Mouse (Mus musculus): ENCODE data around the gene Nms.

Nms gene

DNA sequence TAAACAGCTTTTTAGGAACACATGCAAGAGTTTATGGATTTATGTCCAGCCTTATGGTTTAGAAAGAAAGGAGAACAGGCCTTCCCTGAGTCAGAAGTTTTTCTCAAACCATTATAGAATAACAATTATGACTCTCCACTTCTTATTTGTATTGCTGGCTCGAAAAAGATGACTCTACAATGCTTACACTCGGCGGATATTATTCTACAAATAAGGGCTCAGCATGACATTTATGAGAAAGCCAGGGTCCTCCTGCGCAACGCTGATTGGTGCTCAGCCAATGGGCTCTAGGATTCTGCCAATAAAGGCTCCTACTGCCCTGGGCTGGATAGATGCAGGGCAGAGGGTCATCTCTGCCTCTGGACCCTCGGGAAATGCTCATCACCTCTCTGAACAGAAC is at the start of gene Nms:
Gene Nms, plus strand, starts transcription at position 301 of the 400 bp plus-strand sequence.
- DNase-seq, result no peak

DNA sequence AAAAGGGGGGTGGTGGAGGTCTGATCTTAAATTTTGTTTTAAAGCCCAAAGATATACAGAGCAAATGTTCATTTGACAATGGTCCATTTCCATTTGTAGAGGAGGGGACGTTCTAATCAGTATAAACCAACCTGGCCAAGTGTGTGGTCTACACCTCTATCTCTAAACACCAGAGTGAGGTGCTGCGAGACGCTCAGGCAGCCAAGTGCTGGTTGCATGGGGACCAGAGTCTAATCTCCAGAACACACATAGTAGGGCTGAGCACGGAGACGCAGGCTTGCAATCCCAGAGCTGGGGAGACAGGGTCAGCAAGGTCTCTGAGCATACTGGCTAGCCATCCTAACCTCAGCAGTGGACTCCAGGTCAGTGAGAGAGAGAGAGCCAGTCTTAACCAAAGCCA is 47.5 kb upstream of the Nms start:
- no peak for DNase-seq

DNA sequence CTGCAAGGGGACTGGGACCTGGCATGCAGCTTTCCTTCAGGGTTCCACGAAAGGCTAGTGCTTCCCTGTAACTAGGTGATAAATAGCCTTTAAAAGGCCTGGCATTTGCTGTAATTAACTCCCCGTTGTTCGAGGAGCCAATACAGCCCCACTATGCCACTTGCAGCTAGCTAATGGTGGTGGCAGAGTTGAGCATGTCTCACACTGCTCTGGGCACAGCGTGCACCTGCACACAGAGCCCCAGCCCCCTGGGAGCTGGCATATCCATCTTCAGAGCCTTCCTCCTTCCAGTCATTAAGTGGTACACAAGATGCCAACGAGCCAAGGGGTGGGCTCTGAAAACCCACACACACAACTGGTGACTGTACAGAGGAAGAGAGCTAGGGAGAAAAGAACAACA is 45.9 kb upstream of the Nms start:
- no peak for DNase-seq

DNA sequence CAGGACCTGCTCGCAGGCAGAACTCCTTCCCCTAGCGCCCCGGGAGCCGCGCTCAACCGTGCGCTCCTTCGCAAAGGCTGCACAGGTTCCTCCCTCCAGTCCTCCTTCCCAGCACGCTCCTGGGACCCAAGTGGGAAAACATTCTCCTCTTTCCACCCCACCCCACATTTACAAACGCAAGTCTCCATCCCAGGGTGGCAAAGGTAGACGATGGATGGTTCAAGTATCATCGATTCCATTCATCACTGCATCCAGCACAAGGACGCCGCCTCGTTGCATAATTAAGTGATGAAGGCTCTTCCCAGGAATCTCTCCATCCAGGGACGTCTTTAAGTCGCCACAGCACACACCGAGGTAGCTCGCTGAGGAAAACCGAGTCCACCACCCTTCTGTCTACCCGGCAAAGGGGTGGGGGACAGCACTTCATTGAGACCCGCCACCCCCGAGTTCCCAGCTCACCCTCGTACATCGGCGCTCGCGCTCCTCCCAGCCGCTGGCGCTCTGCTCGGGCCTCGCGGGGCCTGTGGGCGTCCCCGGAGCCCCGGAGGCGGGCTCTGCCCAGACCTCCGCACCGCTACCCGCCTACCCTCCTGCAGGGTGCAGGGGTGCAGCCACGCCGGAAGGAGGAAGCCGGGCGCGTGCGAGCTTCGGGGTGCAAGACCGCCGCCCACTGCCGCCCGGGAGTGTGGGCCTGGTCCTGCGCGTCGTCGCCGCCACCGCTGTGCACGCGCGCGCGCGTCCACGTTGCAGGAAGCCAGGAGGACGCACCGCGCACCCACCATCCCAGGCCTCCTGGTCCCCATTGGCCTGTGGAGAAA is 41.3 kb upstream of the Nms start, which contains the start of gene Chst10:
Gene Chst10, minus strand, starts transcription at position 731 of the 818 bp plus-strand sequence.
- DNase-seq, result peak; percentile 87

DNA sequence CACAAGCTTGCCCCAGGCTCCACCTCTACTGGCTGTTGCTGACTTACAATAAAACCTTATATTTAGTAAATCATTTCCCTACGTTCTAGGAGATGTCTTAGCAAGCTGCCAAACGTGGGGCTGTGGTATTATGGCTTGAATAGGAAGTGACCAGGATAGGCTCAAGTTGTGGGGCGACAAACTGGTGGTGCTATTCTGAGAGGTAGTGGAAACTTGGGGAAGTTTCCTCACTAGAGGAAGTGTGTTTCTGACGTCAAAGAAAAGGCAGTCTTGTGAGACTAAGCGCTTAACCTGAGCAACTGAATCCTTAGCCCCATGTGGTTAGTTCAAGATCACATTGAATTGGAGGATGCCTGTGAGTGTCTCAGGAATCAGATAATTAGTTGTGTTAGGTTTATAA is 36.4 kb upstream of the Nms start:
- DNase-seq, result peak; percentile 56

DNA sequence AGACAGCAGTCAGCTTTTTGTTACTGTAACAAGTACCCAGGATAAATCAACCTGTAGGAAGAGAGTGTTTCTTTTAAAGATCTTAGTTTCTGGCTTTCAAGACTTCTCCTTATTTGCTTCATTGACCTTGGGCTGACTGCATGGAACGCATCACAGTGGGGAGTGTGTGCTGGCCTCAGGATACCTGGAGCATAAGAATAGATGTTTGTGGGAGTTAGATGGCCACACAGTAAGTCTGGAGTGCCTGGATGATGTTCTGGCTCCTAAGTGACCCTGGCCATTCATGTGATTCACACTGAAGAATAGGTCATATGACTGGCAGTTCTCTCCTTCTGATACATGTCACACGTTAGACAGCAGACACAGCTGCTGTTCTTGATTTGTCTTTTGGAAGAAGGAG is 35.0 kb upstream of the Nms start:
- no peak for DNase-seq

DNA sequence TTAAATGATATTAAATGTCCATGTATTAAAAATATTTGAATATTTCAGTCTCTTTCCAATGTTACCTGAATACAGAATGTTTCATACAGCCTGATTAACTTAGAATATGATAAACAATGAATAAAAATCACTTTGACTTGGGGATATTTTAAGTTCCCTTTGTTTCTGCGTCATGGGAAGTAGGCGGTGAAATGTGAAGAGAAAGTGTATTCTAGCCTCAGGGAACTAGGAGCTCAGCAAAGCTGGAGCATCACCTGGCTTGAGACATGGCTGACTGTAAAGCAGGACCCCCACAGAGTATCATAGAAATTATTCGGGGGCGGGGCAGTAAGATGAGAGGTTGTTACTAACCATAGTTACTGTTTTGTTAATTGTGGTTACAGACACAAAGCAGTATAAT is 10.0 kb upstream of the Nms start:
- no peak for DNase-seq

DNA sequence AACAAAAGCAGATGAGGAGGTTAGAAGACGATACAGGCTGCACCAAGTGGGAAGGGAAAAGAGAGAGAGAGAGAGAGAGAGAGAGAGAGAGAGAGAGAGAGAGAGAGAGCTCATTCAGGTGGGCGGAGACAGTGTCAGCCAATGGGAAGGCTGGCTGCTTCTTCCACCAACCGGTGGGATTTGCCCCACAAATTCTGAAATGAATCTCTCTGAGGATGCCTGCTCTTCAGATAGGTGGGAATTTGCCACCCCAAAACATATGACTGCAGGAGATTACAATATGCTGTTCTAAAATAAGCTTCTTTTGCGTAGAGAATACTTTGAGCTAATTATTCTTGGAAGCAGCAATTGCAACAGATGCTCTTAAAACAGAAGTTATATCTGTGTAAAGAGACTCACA is 9.5 kb upstream of the Nms start:
- peak; percentile 39 for DNase-seq

DNA sequence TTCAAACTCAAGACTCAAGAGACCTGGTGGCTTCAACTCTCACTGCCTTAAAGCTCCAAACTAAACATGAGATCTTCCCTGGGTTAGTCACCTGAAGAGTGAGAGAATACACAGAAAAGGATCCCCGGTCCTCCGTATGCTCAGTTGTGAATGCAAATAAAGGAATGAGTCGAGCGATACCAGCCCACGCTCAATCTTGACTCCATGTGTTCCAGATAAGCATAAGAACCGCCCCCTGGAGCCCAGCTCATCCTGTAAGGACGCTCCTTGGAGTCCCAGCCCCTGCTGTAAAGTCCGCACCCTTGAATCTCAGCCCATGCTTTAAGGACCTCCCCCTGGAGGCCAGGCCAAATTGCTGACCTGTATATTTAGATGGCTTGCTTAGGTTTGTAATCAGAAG is 8.2 kb upstream of the Nms start:
- DNase-seq, result peak; percentile 57

DNA sequence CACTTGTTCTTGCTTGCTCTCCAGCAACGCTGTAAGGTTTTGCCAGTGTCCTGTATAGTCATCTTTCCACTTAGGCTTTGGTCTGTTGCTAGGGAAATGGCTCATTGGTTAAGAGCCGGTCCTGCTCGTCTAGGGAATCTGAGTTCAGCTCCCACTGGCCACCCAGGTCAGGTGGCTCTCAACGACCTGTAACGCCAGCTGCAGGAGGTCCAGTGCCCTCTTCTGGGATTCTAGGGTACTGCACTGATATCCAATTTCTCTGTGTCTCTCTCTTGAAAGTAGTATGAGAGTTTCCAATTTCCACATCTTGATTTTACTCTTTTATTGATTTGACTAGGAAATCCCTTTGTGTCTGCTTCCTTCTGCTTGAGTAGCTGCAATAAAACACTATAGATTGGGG is 4.3 kb upstream of the Nms start:
- DNase-seq, result no peak

DNA sequence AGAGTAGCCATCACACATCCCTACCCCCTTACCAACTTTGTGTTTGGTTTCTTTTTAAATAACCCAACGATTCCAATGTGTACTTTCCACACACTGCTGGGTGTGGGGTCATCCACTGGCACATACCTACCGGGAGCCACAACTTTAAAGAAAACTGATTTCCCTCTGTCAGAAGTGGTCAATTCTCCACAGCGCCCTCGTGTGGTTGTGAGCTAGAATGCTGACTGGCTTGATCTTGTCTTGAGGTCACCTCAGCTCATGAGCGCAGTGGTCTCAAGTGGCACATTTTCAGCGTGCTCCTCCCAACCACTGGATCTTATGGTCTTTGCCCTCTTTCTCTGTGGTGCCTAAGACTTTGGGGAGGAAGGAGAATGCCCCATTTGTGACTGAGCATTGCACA is 2.2 kb upstream of the Nms start:
- DNase-seq, result no peak

DNA sequence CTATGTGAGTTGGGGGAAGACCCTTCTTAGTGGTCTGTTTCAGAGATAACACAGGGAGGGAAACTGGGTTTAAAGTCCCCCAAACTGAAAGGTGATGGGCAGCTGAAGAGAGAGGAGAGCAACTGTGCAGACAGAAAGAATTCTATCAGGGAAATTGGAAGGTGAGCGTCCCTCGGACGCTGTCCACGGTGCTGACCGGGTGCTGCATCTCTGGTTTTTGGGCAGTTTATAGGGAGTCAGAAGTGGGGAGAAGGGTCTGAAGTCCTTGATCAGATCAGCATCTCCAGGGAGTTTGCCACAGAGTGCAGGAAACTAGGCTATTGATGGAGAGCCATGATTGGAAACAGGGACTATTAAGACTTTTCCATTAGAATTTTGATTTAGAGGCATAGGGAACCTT is 659 bp downstream of the Nms start:
- no peak for DNase-seq

DNA sequence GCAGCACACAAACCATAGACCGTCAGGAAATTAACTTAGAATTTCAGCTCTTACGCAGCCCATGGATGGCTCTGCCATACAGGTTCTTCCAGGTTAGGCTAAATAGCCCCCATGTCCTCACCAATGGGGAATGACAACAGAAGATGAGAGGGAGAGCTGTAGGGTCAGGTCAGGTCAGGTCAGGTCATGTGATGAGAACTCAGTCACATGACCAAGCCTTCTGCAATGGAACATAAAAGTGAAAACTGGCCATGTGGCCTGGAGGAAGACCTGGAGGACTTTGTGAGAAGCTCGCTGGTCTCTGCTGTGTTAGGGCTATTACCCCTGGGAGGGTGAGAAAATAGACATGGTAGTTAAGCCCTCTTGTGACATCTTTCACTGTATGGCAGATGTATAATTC is 17.5 kb downstream of the Nms start:
- no peak for DNase-seq

DNA sequence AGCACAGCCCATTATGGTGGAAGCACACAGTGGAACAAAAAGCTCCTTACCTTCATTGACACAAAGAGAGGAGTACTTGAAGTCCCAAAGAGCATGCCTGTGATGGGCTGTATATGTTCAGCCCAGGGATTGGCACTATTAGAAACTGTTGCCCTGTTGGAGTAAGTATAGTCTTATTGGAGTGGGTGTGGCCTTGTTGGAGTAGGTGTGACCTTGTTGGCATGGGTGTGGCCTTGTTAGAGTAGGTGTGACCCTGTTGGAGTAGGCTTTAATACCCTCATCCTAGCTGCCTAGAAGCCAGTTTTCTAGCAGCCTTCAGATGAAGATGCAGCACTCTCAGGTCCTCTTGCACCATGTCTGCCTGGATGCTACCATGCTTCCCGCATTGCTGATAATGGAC is 30.2 kb downstream of the Nms start:
- DNase-seq, result no peak

DNA sequence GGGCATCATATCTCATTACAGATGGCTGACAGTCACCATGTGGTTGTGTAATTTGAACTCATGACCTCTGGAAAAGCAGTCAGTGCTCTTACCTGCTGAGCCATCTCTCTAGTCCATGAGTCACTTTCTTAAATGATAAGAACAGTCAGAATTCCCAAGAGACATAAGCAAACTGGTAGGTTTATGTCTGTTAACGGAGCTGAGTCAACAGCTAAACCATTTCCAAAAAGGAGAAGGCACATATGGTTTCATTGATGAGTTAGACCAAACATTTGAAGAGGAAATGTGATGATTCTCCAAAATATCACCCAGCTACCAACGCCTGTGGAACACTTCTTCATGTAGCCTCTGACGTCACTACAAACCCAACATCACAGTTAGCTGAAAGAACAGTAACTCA is 32.8 kb downstream of the Nms start:
- no peak for DNase-seq

DNA sequence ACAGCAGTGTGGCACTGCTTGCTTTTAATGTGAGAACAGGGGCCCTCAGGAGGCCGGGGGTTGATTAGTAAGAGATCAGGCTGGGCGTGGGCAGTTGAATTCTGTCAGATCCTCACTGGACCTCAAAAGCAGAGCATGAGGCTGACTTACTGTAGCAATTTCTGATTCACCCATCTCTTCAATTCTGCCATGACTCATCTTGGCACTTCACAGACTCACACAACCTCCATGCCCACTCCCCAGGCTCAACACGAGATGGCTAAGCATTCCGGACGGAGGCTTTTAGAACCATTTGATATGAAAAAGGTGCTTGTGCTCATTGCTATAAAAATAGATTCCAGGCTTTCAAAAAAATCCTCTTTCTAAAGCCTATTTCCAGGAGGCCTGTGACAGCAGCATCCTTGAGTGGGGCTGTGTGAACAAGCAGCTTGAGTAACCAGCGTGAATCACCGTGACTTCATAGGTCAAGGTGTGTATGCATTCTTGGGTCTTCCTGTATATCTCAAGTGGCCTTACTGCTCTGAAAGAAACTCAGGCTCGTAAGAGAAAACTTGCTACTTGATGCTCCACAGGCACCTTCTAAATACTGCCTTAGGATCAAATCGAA is 34.1 kb downstream of the Nms start:
- DNase-seq, result no peak

DNA sequence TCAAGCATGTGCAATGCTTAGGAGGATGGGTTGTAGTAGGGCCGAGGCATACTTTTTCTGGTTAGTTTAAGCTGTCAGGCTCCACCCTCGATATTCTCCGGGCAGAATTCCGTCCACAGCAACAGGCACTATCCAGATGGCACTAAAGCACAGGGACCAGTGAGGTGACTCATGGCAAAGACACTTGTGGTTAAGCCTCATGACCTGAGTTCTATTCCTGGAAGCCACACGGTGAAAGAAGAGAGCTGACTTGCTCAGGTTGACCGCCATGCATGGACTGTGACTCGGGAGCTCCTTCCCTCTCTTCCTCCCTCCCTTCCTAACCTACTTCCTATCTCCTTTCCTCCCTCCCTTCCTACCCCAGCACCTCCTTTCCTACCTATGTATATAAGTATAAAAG is 41.0 kb downstream of the Nms start:
- no peak for DNase-seq

DNA sequence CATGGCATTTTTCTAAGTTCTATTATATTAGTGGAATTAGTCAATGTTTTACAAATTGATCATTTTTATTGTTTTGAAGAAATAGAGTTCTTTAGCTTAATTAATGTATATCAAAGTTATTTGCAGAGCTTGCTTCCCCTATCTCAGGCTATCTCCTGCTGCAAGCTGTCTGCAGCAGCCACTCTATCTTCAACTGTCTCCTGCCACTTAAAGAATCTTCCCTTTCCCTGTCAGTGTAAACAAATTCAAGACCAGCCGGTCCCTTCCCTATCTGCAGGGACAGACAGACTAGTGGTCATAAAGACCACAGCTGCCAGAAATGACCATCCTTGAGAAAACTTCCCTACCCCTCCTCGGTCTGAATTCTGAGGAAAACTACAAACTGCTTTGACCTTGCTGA is 44.9 kb downstream of the Nms start:
- DNase-seq, result no peak

DNA sequence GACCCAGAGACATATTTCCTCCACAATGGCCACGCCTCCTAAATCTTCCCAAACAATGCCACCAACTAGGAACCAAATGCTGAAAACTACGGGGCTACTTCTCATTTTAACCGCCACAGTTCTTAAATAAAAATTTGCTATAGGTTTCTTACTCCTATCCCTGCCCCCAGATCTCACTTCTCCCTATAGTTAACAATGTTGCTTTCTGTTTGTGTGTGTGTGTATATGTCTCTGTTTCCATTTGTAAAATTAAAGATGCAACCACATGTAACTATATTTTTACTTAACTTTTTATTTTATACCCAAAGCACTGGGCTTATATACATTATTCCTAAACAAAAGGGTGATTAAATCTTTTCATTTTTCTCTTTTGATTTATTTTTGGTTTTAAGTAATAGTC is 46.4 kb downstream of the Nms start, which contains the start of gene Pdcl3:
Gene Pdcl3, plus strand, starts transcription at position 301 of the 400 bp plus-strand sequence.
- no peak for DNase-seq

DNA sequence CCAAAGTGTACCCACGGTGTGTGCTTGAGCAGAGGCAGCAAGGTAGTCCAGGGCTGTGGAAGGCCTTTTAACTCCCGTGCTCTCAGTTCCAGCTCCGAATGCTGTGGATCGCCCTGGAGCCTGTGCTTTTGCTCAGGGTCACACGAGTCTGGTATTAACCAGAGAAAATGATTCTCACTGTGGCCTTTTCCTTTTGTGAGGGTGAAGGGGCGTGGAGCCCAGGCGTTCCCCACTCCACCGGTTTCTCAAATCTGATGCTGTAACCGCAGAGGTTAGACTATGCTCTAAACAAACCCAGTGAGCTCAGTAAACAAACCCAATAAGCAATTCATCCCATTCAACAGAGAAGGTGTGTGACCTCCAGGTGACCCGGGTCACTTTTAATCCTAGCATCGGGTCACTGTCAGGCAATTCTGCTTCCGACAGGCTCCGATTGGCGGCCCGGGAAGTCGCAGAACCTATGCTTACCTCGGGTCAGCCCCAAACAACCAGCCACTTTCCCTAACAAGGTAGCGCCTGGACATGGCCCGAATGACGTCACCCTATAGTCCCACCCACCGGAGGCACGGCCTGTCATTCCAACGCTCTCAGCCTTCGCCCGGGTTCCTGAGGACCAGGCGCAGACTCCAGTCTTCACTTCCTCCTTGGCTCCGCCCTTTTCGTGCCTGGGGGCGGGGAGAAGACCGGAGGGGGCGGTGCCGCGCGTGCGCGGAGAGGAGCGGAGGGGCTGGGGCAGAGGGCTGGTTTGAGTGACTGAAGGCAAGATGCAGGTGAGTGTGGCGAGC is 48.3 kb downstream of the Nms start:
- peak; percentile 97 for DNase-seq

DNA sequence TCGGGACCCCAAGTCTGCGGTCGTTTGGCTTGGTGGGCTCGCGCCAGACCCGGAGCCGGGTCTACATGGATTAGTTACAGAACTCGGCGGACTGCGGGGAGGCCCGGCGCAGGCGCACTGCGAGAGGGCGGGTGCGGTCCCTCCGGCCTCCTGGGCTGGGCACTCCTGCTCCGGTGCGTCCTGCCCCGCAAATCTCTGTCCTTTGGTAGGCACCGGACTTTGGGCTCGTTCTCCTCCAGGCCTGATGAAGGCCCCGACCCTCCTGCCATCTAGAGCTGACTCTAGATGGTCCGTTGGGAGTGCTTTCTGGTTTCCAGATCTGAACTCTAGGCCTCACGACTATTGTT is 48.9 kb downstream of the Nms start:
- DNase-seq, result no peak

DNA sequence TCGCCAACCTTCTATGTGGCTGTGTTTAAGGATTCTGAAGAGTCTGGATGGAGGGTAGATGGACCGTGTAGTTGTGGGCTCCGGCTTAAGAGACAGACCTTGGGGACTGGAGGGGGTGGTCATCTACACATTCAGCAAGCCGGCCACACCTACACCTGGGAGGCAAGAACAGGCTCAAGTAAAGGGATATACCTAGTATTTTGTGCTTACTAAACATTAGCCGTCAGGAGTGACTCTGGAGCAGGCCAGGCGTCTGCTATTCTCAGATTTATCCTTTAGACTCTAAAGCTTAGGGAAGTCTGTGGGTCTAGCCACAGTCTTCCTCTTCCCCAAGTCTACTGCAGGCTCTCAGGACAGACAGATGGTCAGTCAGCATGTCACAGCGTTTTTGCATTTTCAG is 49.4 kb downstream of the Nms start:
- no peak for DNase-seq

DNA sequence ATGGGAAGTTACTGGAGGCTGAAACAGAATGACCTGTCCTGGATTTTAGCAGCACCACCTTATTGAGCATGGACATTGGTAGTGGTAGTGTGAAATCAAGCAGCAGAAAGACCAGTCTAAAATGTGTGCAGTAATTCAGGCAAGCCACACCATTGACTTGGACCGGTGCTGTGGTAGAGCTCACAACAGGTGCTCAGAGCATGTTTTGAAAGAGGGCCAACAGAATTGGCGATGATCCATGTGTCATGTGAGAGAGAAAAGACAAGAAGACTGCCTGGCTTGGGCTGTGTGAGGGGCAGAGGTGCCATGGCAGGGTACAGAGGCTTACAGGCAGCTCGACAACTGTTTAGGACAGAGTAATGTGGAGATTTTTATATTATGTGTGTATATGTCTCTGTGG is 53.4 kb downstream of the Nms start:
- no peak for DNase-seq

All from layer of hippocampus, adult 9-11 months (tissue).